Mouse (Mus musculus): ENCODE data around the gene Cmss1. TPM values are rescaled to one million over a fixed set of nuclear protein-coding genes. Genes with fewer than 3 reads are reported as not detected.

Gene Cmss1
- polyA plus RNA-seq, 1 experiment from 2014 or later, result 33.9 TPM

GRCm38 (mm10) chr16:57456003-57456402, 150.7 kb downstream of the Cmss1 start:
- no peak for ATAC-seq (ENCODE audit: low FRiP score, low read depth)
- H3K9me3 ChIP-seq, result no peaks in the 10 kb centered on the region
- WGBS, result 73% methylated on average over 2 of the region's 2 CpGs
- no peaks in the 10 kb centered on the region for H3K36me3 ChIP-seq
- H3K4me1 ChIP-seq (replicated peaks), result no peaks in the 10 kb centered on the region
- H3K9ac ChIP-seq, result no peak overlapping the region
- no peaks in the 10 kb centered on the region for H3K27me3 ChIP-seq
- H3K4me2 ChIP-seq, result no peak overlapping the region
- H3K4me3 ChIP-seq, result no peak overlapping the region
- H3K27ac ChIP-seq (replicated peaks), result no peak overlapping the region

GRCm38 (mm10) chr16:57455573-57455972, 151.1 kb downstream of the Cmss1 start:
- H3K36me3 ChIP-seq, result no peaks in the 10 kb centered on the region
- no peak overlapping the region for H3K4me3 ChIP-seq
- no peak overlapping the region for H3K9ac ChIP-seq
- no peak overlapping the region for H3K4me2 ChIP-seq
- no peaks in the 10 kb centered on the region for H3K27me3 ChIP-seq
- ATAC-seq (ENCODE audit: low FRiP score, low read depth), result no peak
- no peaks in the 10 kb centered on the region for H3K4me1 ChIP-seq (replicated peaks)
- no peak overlapping the region for H3K27ac ChIP-seq (replicated peaks)
- no peaks in the 10 kb centered on the region for H3K9me3 ChIP-seq
- 91% methylated on average over 3 of the region's 3 CpGs for WGBS

- no peak overlapping the region for H3K4me3 ChIP-seq
- H3K36me3 ChIP-seq, result no peaks in the 10 kb centered on the region
- no peak overlapping the region for H3K9ac ChIP-seq
- H3K4me2 ChIP-seq, result no peak overlapping the region
- no peaks in the 10 kb centered on the region for H3K4me1 ChIP-seq (replicated peaks)
- no peak for ATAC-seq (ENCODE audit: low FRiP score, low read depth)
- no peaks in the 10 kb centered on the region for H3K9me3 ChIP-seq
- H3K27ac ChIP-seq (replicated peaks), result no peak overlapping the region
- H3K27me3 ChIP-seq, result no peaks in the 10 kb centered on the region
- WGBS, result 94% methylated on average over 8 of the region's 8 CpGs
Measured at GRCm38 (mm10) chr16:57454106-57454763, 152.4 kb downstream of the Cmss1 start.

- no peak overlapping the region for H3K4me2 ChIP-seq
- H3K9me3 ChIP-seq, result no peaks in the 10 kb centered on the region
- H3K36me3 ChIP-seq, result no peaks in the 10 kb centered on the region
- H3K9ac ChIP-seq, result no peak overlapping the region
- no peaks in the 10 kb centered on the region for H3K27me3 ChIP-seq
- no peak overlapping the region for H3K4me3 ChIP-seq
- 77% methylated on average over 7 of the region's 7 CpGs for WGBS
- no peak for ATAC-seq (ENCODE audit: low FRiP score, low read depth)
- no peak overlapping the region for H3K27ac ChIP-seq (replicated peaks)
- H3K4me1 ChIP-seq (replicated peaks), result no peaks in the 10 kb centered on the region
Measured at GRCm38 (mm10) chr16:57453009-57453408, 153.7 kb downstream of the Cmss1 start.

- Histone ChIP-seq H3K27me3 (no peaks in the 10 kb centered on the region), H3K27ac (replicated peaks) (no peak overlapping the region), H3K36me3 (no peaks in the 10 kb centered on the region), H3K4me2 (no peak overlapping the region), H3K9me3 (no peaks in the 10 kb centered on the region), H3K4me1 (replicated peaks) (no peaks in the 10 kb centered on the region), H3K9ac (no peak overlapping the region), H3K4me3 (no peak overlapping the region)
- 62% methylated on average over 10 of the region's 10 CpGs for WGBS
- ATAC-seq (ENCODE audit: low FRiP score, low read depth), result no peak
Measured at GRCm38 (mm10) chr16:57445096-57446094, 161.3 kb downstream of the Cmss1 start.

GRCm38 (mm10) chr16:57440706-57441437, 165.8 kb downstream of the Cmss1 start:
- WGBS, result 80% methylated on average over 10 of the region's 10 CpGs
- H3K27me3 ChIP-seq, result no peaks in the 10 kb centered on the region

GRCm38 (mm10) chr16:57439206-57439605, 167.5 kb downstream of the Cmss1 start:
- WGBS, result 82% methylated on average over 11 of the region's 11 CpGs
- H3K4me2 ChIP-seq, result no peak overlapping the region

More at GRCm38 (mm10) chr16:57440706-57441437, 165.8 kb downstream of the Cmss1 start:
- no peak overlapping the region for H3K27ac ChIP-seq (replicated peaks)
- H3K36me3 ChIP-seq, result no peaks in the 10 kb centered on the region
- no peaks in the 10 kb centered on the region for H3K9me3 ChIP-seq
- no peak overlapping the region for H3K4me2 ChIP-seq
- no peaks in the 10 kb centered on the region for H3K4me1 ChIP-seq (replicated peaks)
- H3K4me3 ChIP-seq, result no peak overlapping the region
- no peak for ATAC-seq (ENCODE audit: low FRiP score, low read depth)
- no peak overlapping the region for H3K9ac ChIP-seq

GRCm38 (mm10) chr16:57438288-57438685, 168.4 kb downstream of the Cmss1 start:
- no peaks in the 10 kb centered on the region for H3K36me3 ChIP-seq
- no peaks in the 10 kb centered on the region for H3K4me1 ChIP-seq (replicated peaks)
- H3K27ac ChIP-seq (replicated peaks), result no peak overlapping the region
- ATAC-seq (ENCODE audit: low FRiP score, low read depth), result no peak
- no peak overlapping the region for H3K4me2 ChIP-seq
- WGBS, result 62% methylated on average over 5 of the region's 5 CpGs
- H3K9me3 ChIP-seq, result no peaks in the 10 kb centered on the region
- no peak overlapping the region for H3K4me3 ChIP-seq
- H3K9ac ChIP-seq, result no peak overlapping the region
- H3K27me3 ChIP-seq, result no peaks in the 10 kb centered on the region

More at GRCm38 (mm10) chr16:57439206-57439605, 167.5 kb downstream of the Cmss1 start:
- no peak overlapping the region for H3K27ac ChIP-seq (replicated peaks)
- H3K4me3 ChIP-seq, result no peak overlapping the region
- no peaks in the 10 kb centered on the region for H3K4me1 ChIP-seq (replicated peaks)
- peak; percentile 39; the same call in 1 of the 2 replicates for ATAC-seq (ENCODE audit: low FRiP score, low read depth)
- no peaks in the 10 kb centered on the region for H3K36me3 ChIP-seq
- H3K9ac ChIP-seq, result no peak overlapping the region
- H3K27me3 ChIP-seq, result no peaks in the 10 kb centered on the region
- no peaks in the 10 kb centered on the region for H3K9me3 ChIP-seq

GRCm38 (mm10) chr16:57437523-57438287, 169.0 kb downstream of the Cmss1 start:
- peak; percentile 76 for ATAC-seq (ENCODE audit: low FRiP score, low read depth)
- Histone ChIP-seq H3K27me3 (no peaks in the 10 kb centered on the region), H3K9me3 (no peaks in the 10 kb centered on the region), H3K9ac (no peak overlapping the region), H3K4me1 (replicated peaks) (no peaks in the 10 kb centered on the region), H3K4me3 (no peak overlapping the region), H3K4me2 (no peak overlapping the region), H3K36me3 (no peaks in the 10 kb centered on the region), H3K27ac (replicated peaks) (no peak overlapping the region; the same call in 1 of the 2 replicates)
- WGBS, result 71% methylated on average over 11 of the region's 11 CpGs

- no peak overlapping the region for H3K4me3 ChIP-seq
- H3K27me3 ChIP-seq, result no peaks in the 10 kb centered on the region
- H3K9ac ChIP-seq, result no peak overlapping the region
- no peak for ATAC-seq (ENCODE audit: low FRiP score, low read depth)
- H3K36me3 ChIP-seq, result no peaks in the 10 kb centered on the region
- H3K4me1 ChIP-seq (replicated peaks), result no peaks in the 10 kb centered on the region
- H3K9me3 ChIP-seq, result no peaks in the 10 kb centered on the region
- no peak overlapping the region for H3K27ac ChIP-seq (replicated peaks)
- WGBS, result 89% methylated on average over 3 of the region's 3 CpGs
- H3K4me2 ChIP-seq, result no peak overlapping the region
Measured at GRCm38 (mm10) chr16:57434640-57435039, 172.0 kb downstream of the Cmss1 start.

GRCm38 (mm10) chr16:57433671-57434070, 173.0 kb downstream of the Cmss1 start:
- 92% methylated on average over 6 of the region's 6 CpGs for WGBS
- Histone ChIP-seq H3K9ac (no peak overlapping the region), H3K27me3 (no peaks in the 10 kb centered on the region), H3K4me1 (replicated peaks) (no peaks in the 10 kb centered on the region), H3K27ac (replicated peaks) (no peak overlapping the region), H3K4me2 (no peak overlapping the region), H3K36me3 (no peaks in the 10 kb centered on the region), H3K9me3 (no peaks in the 10 kb centered on the region), H3K4me3 (no peak overlapping the region)
- no peak for ATAC-seq (ENCODE audit: low FRiP score, low read depth)
